In the genomic region with DNA sequence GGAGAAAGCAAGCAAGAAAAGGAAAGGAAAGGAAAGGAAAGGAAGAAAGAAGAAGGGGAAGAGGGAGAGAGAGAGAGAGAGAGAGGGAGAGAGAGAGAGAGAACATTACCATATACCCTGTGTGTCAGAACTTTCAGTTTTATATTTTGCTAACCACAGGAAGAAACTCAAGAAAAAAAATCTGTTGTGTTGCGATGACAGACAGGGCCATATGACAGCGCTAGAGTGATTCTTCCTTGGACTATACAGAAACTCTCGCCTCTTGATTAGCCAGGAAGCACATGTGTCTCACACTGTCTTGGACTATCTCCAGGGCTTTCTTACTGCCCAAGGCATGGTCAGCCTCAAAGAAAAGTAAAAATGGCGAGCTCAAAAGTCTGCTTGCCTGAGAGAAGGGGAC, we compare ENCODE assay signal across 28 mouse cellular contexts. TPM values are rescaled to one million over a fixed set of nuclear protein-coding genes. Genes with fewer than 3 reads are reported as not detected.
DNase-seq lines count a peak whose midpoint lies in the region; ATAC-seq and TF ChIP-seq lines count a peak whose summit lies in the region.
"Had no signal": no experiment of that assay in that cellular context is flagged by ENCODE, and none has a peak within 500 bp of the region (broad histone marks: within the 10 kb centered on the region; RNA-seq: fewer than 3 reads in every experiment).

No protein-coding gene starts in this region.

- no peak for TF ChIP-seq CTCF in heart, adult 2 months (IDR thresholded peaks at IDR 0.05)
- peak in 1 of 2 experiments; percentile 5; a peak in 1 of 4 replicates for TF ChIP-seq CTCF in CH12.LX (conservative IDR thresholded peaks at IDR 0.05 in 1 of 2, IDR thresholded peaks at IDR 0.05 in 1 of 2; ENCODE audit: low read depth in 2 of 2, low read length in 2 of 2)

- H3K27me3 ChIP-seq in heart, adult 2 months (ENCODE audit: control insufficient read depth, insufficient read depth, low read length), result no peaks in the 10 kb centered on the region
- peaks cover 18% of the 10 kb centered on the region for H3K27me3 ChIP-seq in CH12.LX (replicated peaks)
- H3K27me3 ChIP-seq: hindbrain, embryonic 12.5 days; liver, embryonic 13.5 days; lung, embryonic 15.5 days; neural tube, embryonic 15.5 days; stomach, embryonic 15.5 days had no signal

- dilution Hi-C loops in CH12.LX (cut with MboI; ENCODE audit: extremely low pct_ligation_motif_present, extremely low pct_unique_long_range_greater_than_20kb, low sequenced_read_pairs), result no loop called here

- TF ChIP-seq EP300 in heart, adult 2 months (IDR thresholded peaks at IDR 0.05; ENCODE audit: insufficient read depth, low read depth, low read length), result no peak
- TF ChIP-seq EP300 in CH12.LX (IDR thresholded peaks at IDR 0.05; ENCODE audit: low read length), result peak; percentile 53; the same call in 1 of the 2 replicates

- 48% methylated on average over 4 of the region's 4 CpGs for WGBS in heart, adult 2 months

- intact Hi-C loops in heart, adult 2 months (cut with DNase I), result no loop called here
- intact Hi-C loops in heart, postnatal 14 days (cut with DNase I), result no loop called here

- in situ Hi-C loops in CH12.LX (cut with MboI; ENCODE audit: low pct_ligation_motif_present, low pct_unique_long_range_greater_than_20kb, low sequenced_read_pairs), result no loop called here

- no peak for TF ChIP-seq POLR2A in heart, adult 2 months (IDR thresholded peaks at IDR 0.05; ENCODE audit: insufficient read depth, low read depth, low read length)
- no peak for TF ChIP-seq POLR2A in CH12.LX (IDR thresholded peaks at IDR 0.05; ENCODE audit: low read depth, low read length)

- ATAC-seq in erythroid progenitor cell, adult 5-6 weeks (replicated peaks; ENCODE audit: low FRiP score, poor library complexity, severe bottlenecking), result no peak
- ATAC-seq: forebrain, embryonic 14.5 days; inflammation-experienced regulatory T-cells, adult 6 months; midbrain, embryonic 16.5 days had no signal

- peak overlapping the region; percentile 91 for H3K27ac ChIP-seq in heart, adult 2 months
- no peak overlapping the region for H3K27ac ChIP-seq in CH12.LX (ENCODE audit: insufficient read depth, low read depth)
- H3K27ac ChIP-seq: hindbrain, embryonic 12.5 days; left cerebral cortex, adult 2 months; liver, embryonic 13.5 days; lung, embryonic 15.5 days; neural tube, embryonic 15.5 days; stomach, embryonic 15.5 days had no signal

- H3K9ac ChIP-seq in heart, adult 2 months (ENCODE audit: low read depth, low read length), result no peak overlapping the region
- H3K9ac ChIP-seq in CH12.LX (ENCODE audit: insufficient read depth, low read depth), result no peak overlapping the region
- H3K9ac ChIP-seq: hindbrain, embryonic 12.5 days; liver, embryonic 13.5 days; lung, embryonic 15.5 days; neural tube, embryonic 15.5 days; stomach, embryonic 15.5 days had no signal

- no peak overlapping the region for H3K4me3 ChIP-seq in heart, adult 2 months
- no peak overlapping the region for H3K4me3 ChIP-seq in CH12.LX (replicated peaks in 1 of 3; ENCODE audit: low read depth in 2 of 3, low read length in 2 of 3, poor library complexity in 1 of 3)
- H3K4me3 ChIP-seq: erythroblast, embryonic 14.5 days; hindbrain, embryonic 12.5 days; left cerebral cortex, adult 2 months; liver, embryonic 13.5 days; lung, embryonic 15.5 days; neural tube, embryonic 15.5 days; stomach, embryonic 15.5 days had no signal

- no peaks in the 10 kb centered on the region for H3K36me3 ChIP-seq in heart, adult 2 months (ENCODE audit: control insufficient read depth, insufficient read depth, low read length)
- no peaks in the 10 kb centered on the region for H3K36me3 ChIP-seq in CH12.LX (replicated peaks in 1 of 2; ENCODE audit: control insufficient read depth in 1 of 2, insufficient read depth in 1 of 2, low read length in 1 of 2)
- H3K36me3 ChIP-seq: hindbrain, embryonic 12.5 days; liver, embryonic 13.5 days; lung, embryonic 15.5 days; neural tube, embryonic 15.5 days; stomach, embryonic 15.5 days had no signal

- H3K4me2 ChIP-seq in CH12.LX (ENCODE audit: insufficient read depth, low read depth, poor library complexity, severe bottlenecking), result peak overlapping the region; percentile 41
- H3K4me2 ChIP-seq: hindbrain, embryonic 12.5 days; liver, embryonic 13.5 days; lung, embryonic 15.5 days; neural tube, embryonic 15.5 days; stomach, embryonic 15.5 days had no signal

- no peaks in the 10 kb centered on the region; the same call in 1 of the 2 replicates for H3K79me2 ChIP-seq in heart, adult 2 months (replicated peaks; ENCODE audit: control insufficient read depth, insufficient read depth, low read length)
- H3K79me2 ChIP-seq in CH12.LX (replicated peaks; ENCODE audit: control insufficient read depth, extremely low read depth, insufficient read depth, poor library complexity, severe bottlenecking), result no peaks in the 10 kb centered on the region

- no peak for TF ChIP-seq RAD21 in CH12.LX (IDR thresholded peaks at IDR 0.05; ENCODE audit: low read depth, low read length)

- peaks cover 2% of the 10 kb centered on the region for H3K9me3 ChIP-seq in CH12.LX (replicated peaks; ENCODE audit: low read length)
- H3K9me3 ChIP-seq: hindbrain, embryonic 12.5 days; liver, embryonic 13.5 days; lung, embryonic 15.5 days; neural tube, embryonic 15.5 days; stomach, embryonic 15.5 days had no signal

- no peak for DNase-seq in heart, adult 2 months
- DNase-seq in heart, postnatal 14 days, result no peak
- DNase-seq in 3T3-L1 (ENCODE audit: low read depth, low spot score), result peak; percentile 45
- peak; percentile 29 for DNase-seq in CH12.LX (ENCODE audit: extremely low read depth)
- DNase-seq in induced T-regulatory cell, adult 2 months (ENCODE audit: low read depth), result peak; percentile 10
- no peak for DNase-seq in thymus, postnatal 25 days
- DNase-seq: adrenal gland, postnatal 36 days; B cell, adult 2 months; cerebellum, adult 9-11 months; gastrocnemius, postnatal 14 days; heart, adult 18-20 months; kidney, adult 18-20 months; kidney, postnatal 4 days; liver, embryonic 13.5 days; lung, postnatal 4 days had no signal

- H3K4me1 ChIP-seq in heart, adult 2 months (ENCODE audit: control insufficient read depth, insufficient read depth, low read length), result peaks cover 7% of the 10 kb centered on the region
- H3K4me1 ChIP-seq in CH12.LX (ENCODE audit: control insufficient read depth in 1 of 2, insufficient read depth in 2 of 2), result peaks cover 28 to 58% of the 10 kb centered on the region in 2 experiments
- H3K4me1 ChIP-seq: liver, embryonic 13.5 days had no signal

TF ChIP-seq in CH12.LX, 34 proteins besides CTCF, POLR2A, EP300 and RAD21:
- peak; percentile 91 for TF ChIP-seq ZNF384 (IDR thresholded peaks at IDR 0.05; ENCODE audit: low read depth, low read length)
- TF ChIP-seq BHLHE40 (IDR thresholded peaks at IDR 0.05; ENCODE audit: low read depth, low read length), result 0 out of 2 replicates have a peak, but pooled peaks have one; percentile 26
- TF ChIP-seq MYC (IDR thresholded peaks at IDR 0.05; ENCODE audit: low read depth, low read length), result peak; percentile 53; the same call in 1 of the 2 replicates
- TF ChIP-seq JUND (conservative IDR thresholded peaks at IDR 0.05; ENCODE audit: low read depth, low read length), result peak; percentile 49; the same call in 1 of the 2 replicates
- peak; percentile 49; the same call in 1 of the 2 replicates for TF ChIP-seq MAX (IDR thresholded peaks at IDR 0.05; ENCODE audit: low read length)
- no peak for TF ChIP-seq MAZ (IDR thresholded peaks at IDR 0.05; ENCODE audit: low read depth, low read length)
- no peak for TF ChIP-seq KAT2A (IDR thresholded peaks at IDR 0.05; ENCODE audit: insufficient replicate concordance, low read length)
- TF ChIP-seq UBTF (IDR thresholded peaks at IDR 0.05; ENCODE audit: low read depth, low read length), result no peak
- TF ChIP-seq CHD1 (IDR thresholded peaks at IDR 0.05; ENCODE audit: low read depth, low read length), result no peak
- TF ChIP-seq SMC3 (IDR thresholded peaks at IDR 0.05; ENCODE audit: low read depth, low read length), result 0 out of 2 replicates have a peak, but pooled peaks have one; percentile 5
- no peak for TF ChIP-seq USF2 (conservative IDR thresholded peaks at IDR 0.05; ENCODE audit: low read depth, low read length)

RNA-seq across cellular contexts. Expression of a gene that starts 2.2 kb away (rescaled TPM):
- total RNA-seq in heart, adult 2 months (2021), result 10 to 100 TPM; 48.1 to 48.8 TPM
- 14.7 and 22.9 TPM in 2 replicates for polyA plus RNA-seq in heart, adult 2 months (2012; rRNA removed)
- total RNA-seq in heart, postnatal 14 days (2021), result 10 to 100 TPM; 51.9 to 53.7 TPM
- 1.3 and 2.0 TPM in 2 replicates for total RNA-seq in CH12.LX (2012; rRNA removed)
- 0.43 and 0.66 TPM in 2 replicates for total RNA-seq in CH12.LX (2014; rRNA removed)
- polyA plus RNA-seq in CH12.LX (2012; ENCODE audit: insufficient read length, low read depth), result 2.3 and 2.6 TPM in 2 replicates
- total RNA-seq in erythroid progenitor cell, adult 5-6 weeks (2015; ENCODE audit: low replicate concordance), result not detected in 2 replicates
- total RNA-seq in erythroid progenitor cell, adult 5-6 weeks (2017; ENCODE audit: low replicate concordance), result not detected in 2 replicates
- total RNA-seq: common myeloid progenitor, adult 5-6 weeks had no signal
- polyA plus RNA-seq: erythroblast, embryonic 14.5 days; inflammation-experienced regulatory T-cells, adult 6 months had no signal

RNA-seq across cellular contexts. Expression of a gene that starts 4.5 kb away (rescaled TPM):
- total RNA-seq in heart, adult 2 months (2021), result 1 to 10 TPM in 1 of 2 experiments, under 1 TPM in 1; 0.77 to 1.4 TPM
- polyA plus RNA-seq in heart, adult 2 months (2012; rRNA removed), result 1.4 and 2.0 TPM in 2 replicates
- under 1 TPM; 0.85 to 0.93 TPM for total RNA-seq in heart, postnatal 14 days (2021)
- 0.13 TPM in 1 of 2 replicates, not detected in the other for total RNA-seq in CH12.LX (2012; rRNA removed)
- not detected in 2 replicates for total RNA-seq in CH12.LX (2014; rRNA removed)
- polyA plus RNA-seq in CH12.LX (2012; ENCODE audit: insufficient read length, low read depth), result not detected in 2 replicates
- total RNA-seq in erythroid progenitor cell, adult 5-6 weeks (2015; ENCODE audit: low replicate concordance), result not detected in 2 replicates
- not detected in 2 replicates for total RNA-seq in erythroid progenitor cell, adult 5-6 weeks (2017; ENCODE audit: low replicate concordance)
- total RNA-seq: adrenal gland, adult 18-20 months; adrenal gland, postnatal 36 days; common myeloid progenitor, adult 5-6 weeks had no signal
- polyA plus RNA-seq: embryonic facial prominence, embryonic 11.5 days; erythroblast, embryonic 14.5 days; forebrain, embryonic 14.5 days; hindbrain, embryonic 12.5 days; inflammation-experienced regulatory T-cells, adult 6 months; liver, embryonic 13.5 days; stomach, embryonic 15.5 days had no signal

Comparison
In these comparisons a context has a peak if more than half of its experiments do, and no peak if none do; other contexts are left out.
1. DNase-seq: peak in 3T3-L1 (single experiment), CH12.LX (single experiment) and induced T-regulatory cell, adult 2 months (single experiment); none in heart, adult 2 months (0 of 2), heart, postnatal 14 days (0 of 2) and thymus, postnatal 25 days (single experiment).
2. RNA of a gene that starts 2.2 kb away (total RNA-seq): 51.9 to 53.7 TPM in heart, postnatal 14 days and 48.1 to 48.8 TPM in heart, adult 2 months; 0.43 to 2.0 TPM in CH12.LX and not detected in erythroid progenitor cell, adult 5-6 weeks; every median in the first group is over 10 times any median in the second.